Mouse (Mus musculus): ENCODE measurements around the gene Gp1ba. TPM values are rescaled to one million over a fixed set of nuclear protein-coding genes. Genes with fewer than 3 reads are reported as not detected.

Gp1ba gene
- total and polyA plus RNA-seq, 3 experiments: 0.25 to 0.84 TPM; not detected in 1

DNA sequence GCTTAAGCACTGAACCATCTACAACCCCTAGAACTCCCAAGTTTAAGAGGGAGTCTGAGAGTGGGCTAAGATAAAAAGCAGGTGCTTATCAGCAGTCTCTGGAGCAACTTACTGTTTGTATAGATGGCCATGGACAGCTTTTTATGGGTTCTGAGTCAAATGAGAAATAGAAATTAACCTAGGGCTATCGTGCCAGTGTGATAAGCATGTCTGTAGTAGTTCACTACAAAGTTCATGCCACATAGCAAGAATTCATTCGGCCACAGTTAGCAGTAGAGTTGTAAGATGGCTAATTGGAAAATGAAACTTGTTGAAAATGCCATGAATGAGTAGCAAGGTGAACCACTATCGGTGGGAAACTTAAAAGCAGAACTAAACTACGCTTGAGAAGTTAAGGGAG lies 9.6 kb downstream of the Gp1ba start:
- DNase-seq (ENCODE audit: extremely low read depth): peak; percentile 77
- Histone ChIP-seq H3K4me3 (replicated peaks in 1 of 3; ENCODE audit: low read depth in 2 of 3, low read length in 2 of 3, poor library complexity in 1 of 3) (peak overlapping the region; percentile 66 to 89 (median 67)), H3K27me3 (replicated peaks) (no peaks in the 10 kb centered on the region), H3K4me1 (ENCODE audit: control insufficient read depth in 1 of 2, insufficient read depth in 2 of 2) (peaks cover 25 to 56% of the 10 kb centered on the region in 2 experiments), H3K27ac (ENCODE audit: insufficient read depth, low read depth) (0 out of 2 replicates have a peak overlapping the region, but pooled peaks have one; percentile 2), H3K9me3 (replicated peaks; ENCODE audit: low read length) (no peaks in the 10 kb centered on the region), H3K36me3 (replicated peaks in 1 of 2; ENCODE audit: control insufficient read depth in 1 of 2, insufficient read depth in 1 of 2, low read length in 1 of 2) (peaks cover 49 to 73% of the 10 kb centered on the region in 2 experiments), H3K9ac (ENCODE audit: insufficient read depth, low read depth) (peak overlapping the region; percentile 94), H3K79me2 (replicated peaks; ENCODE audit: control insufficient read depth, extremely low read depth, insufficient read depth, poor library complexity, severe bottlenecking) (peaks cover 67% of the 10 kb centered on the region), H3K4me2 (ENCODE audit: insufficient read depth, low read depth, poor library complexity, severe bottlenecking) (peak overlapping the region; percentile 95)
- peak; percentile 46; the same call in 1 of the 2 replicates for TF ChIP-seq MYC (IDR thresholded peaks at IDR 0.05; ENCODE audit: low read depth, low read length)
- peak; percentile 70 for TF ChIP-seq JUND (conservative IDR thresholded peaks at IDR 0.05; ENCODE audit: low read depth, low read length)
- no peak for TF ChIP-seq E2F4 (IDR thresholded peaks at IDR 0.05; ENCODE audit: insufficient replicate concordance, low read depth, low read length)
- TF ChIP-seq KAT2A (IDR thresholded peaks at IDR 0.05; ENCODE audit: insufficient replicate concordance, low read length): no peak
- peak; percentile 18; the same call in 1 of the 2 replicates for TF ChIP-seq POLR2AphosphoS2 (IDR thresholded peaks at IDR 0.05; ENCODE audit: low read depth, low read length)
- TF ChIP-seq NRF1 (IDR thresholded peaks at IDR 0.05; ENCODE audit: low read depth, low read length): no peak
- TF ChIP-seq ZNF384 (IDR thresholded peaks at IDR 0.05; ENCODE audit: low read depth, low read length): no peak; the same call in 1 of the 2 replicates
- peak; percentile 33; the same call in 1 of the 2 replicates for TF ChIP-seq ETS1 (conservative IDR thresholded peaks at IDR 0.05; ENCODE audit: low read depth, low read length)
- TF ChIP-seq IRF4 (IDR thresholded peaks at IDR 0.05; ENCODE audit: low read depth, low read length): peak; percentile 84
- peak; percentile 40 for TF ChIP-seq ZMIZ1 (IDR thresholded peaks at IDR 0.05; ENCODE audit: low read depth, low read length)
- 0 out of 2 replicates have a peak, but pooled peaks have one; percentile 45 for TF ChIP-seq JUN (IDR thresholded peaks at IDR 0.05; ENCODE audit: insufficient read depth, low read depth, low read length)
- peak; percentile 19; the same call in 1 of the 2 replicates for TF ChIP-seq CHD1 (IDR thresholded peaks at IDR 0.05; ENCODE audit: low read depth, low read length)
- no peak for TF ChIP-seq TCF12 (IDR thresholded peaks at IDR 0.05; ENCODE audit: low read depth, low read length)
- no peak for TF ChIP-seq RCOR1 (conservative IDR thresholded peaks at IDR 0.05; ENCODE audit: low read depth, low read length)
- TF ChIP-seq EP300 (IDR thresholded peaks at IDR 0.05; ENCODE audit: low read length): peak; percentile 77
- peak; percentile 49; the same call in 1 of the 2 replicates for TF ChIP-seq CHD2 (IDR thresholded peaks at IDR 0.05; ENCODE audit: low read length)
- no peak for TF ChIP-seq GABPA (IDR thresholded peaks at IDR 0.05; ENCODE audit: insufficient replicate concordance, low read depth, low read length)
- in situ Hi-C loops (cut with MboI; ENCODE audit: low pct_ligation_motif_present, low pct_unique_long_range_greater_than_20kb, low sequenced_read_pairs) (no loop called here), dilution Hi-C loops (cut with MboI; ENCODE audit: extremely low pct_ligation_motif_present, extremely low pct_unique_long_range_greater_than_20kb, low sequenced_read_pairs) (no loop called here)

DNA sequence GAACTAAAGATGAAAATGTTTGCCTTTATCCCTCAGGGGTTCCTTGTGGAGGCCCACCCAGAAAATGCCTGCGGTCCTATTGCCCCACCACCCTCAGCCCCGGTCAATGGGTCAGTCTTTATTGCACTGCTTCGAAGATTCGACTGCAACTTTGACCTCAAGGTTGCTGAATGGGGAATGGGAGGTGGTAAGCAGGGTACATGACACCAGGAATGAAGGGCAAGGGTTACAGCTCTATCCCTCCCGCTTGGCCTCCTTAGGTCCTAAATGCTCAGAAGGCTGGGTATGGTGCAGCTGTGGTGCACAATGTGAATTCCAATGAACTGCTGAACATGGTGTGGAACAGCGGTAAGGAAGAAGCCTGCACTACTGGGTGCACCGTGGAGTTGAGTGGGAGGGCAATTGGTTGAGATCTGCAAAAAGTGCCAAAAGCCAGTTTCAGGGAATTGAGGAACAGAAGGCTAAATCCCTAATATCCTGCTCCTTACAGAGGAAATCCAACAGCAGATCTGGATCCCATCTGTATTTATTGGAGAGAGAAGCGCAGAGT lies 10.3 kb downstream of the Gp1ba start:
- H3K4me1 ChIP-seq (ENCODE audit: control insufficient read depth in 1 of 2, insufficient read depth in 2 of 2): peaks cover 25 to 56% of the 10 kb centered on the region in 2 experiments

More for the DNA sequence above, 10.3 kb downstream of the Gp1ba start:
- peaks cover 48 to 66% of the 10 kb centered on the region in 2 experiments for H3K36me3 ChIP-seq (replicated peaks in 1 of 2; ENCODE audit: control insufficient read depth in 1 of 2, insufficient read depth in 1 of 2, low read length in 1 of 2)
- H3K27me3 ChIP-seq (replicated peaks): no peaks in the 10 kb centered on the region
- peak; percentile 15 for DNase-seq (ENCODE audit: extremely low read depth)
- H3K79me2 ChIP-seq (replicated peaks; ENCODE audit: control insufficient read depth, extremely low read depth, insufficient read depth, poor library complexity, severe bottlenecking): peaks cover 75% of the 10 kb centered on the region
- no peak overlapping the region for H3K4me3 ChIP-seq (replicated peaks in 1 of 3; ENCODE audit: low read depth in 2 of 3, low read length in 2 of 3, poor library complexity in 1 of 3)
- no peak for TF ChIP-seq EP300 (IDR thresholded peaks at IDR 0.05; ENCODE audit: low read length)
- no peak for TF ChIP-seq MYC (IDR thresholded peaks at IDR 0.05; ENCODE audit: low read depth, low read length)
- no peak for TF ChIP-seq USF2 (conservative IDR thresholded peaks at IDR 0.05; ENCODE audit: low read depth, low read length)
- no peak for TF ChIP-seq ZNF384 (IDR thresholded peaks at IDR 0.05; ENCODE audit: low read depth, low read length)
- no peak for TF ChIP-seq BHLHE40 (IDR thresholded peaks at IDR 0.05; ENCODE audit: low read depth, low read length)
- TF ChIP-seq PAX5 (IDR thresholded peaks at IDR 0.05; ENCODE audit: low read length): no peak
- peak; percentile 17 for TF ChIP-seq POLR2AphosphoS2 (IDR thresholded peaks at IDR 0.05; ENCODE audit: low read depth, low read length)
- peak; percentile 47; the same call in 1 of the 2 replicates for TF ChIP-seq POLR2A (IDR thresholded peaks at IDR 0.05; ENCODE audit: low read depth, low read length)
- no peak for TF ChIP-seq RCOR1 (conservative IDR thresholded peaks at IDR 0.05; ENCODE audit: low read depth, low read length)
- no peak for TF ChIP-seq IRF4 (IDR thresholded peaks at IDR 0.05; ENCODE audit: low read depth, low read length)
- no peak for TF ChIP-seq NELFE (IDR thresholded peaks at IDR 0.05; ENCODE audit: low read depth, low read length)
- TF ChIP-seq ZKSCAN1 (IDR thresholded peaks at IDR 0.05; ENCODE audit: borderline replicate concordance, low read depth, low read length): no peak
- dilution Hi-C loops (cut with MboI; ENCODE audit: extremely low pct_ligation_motif_present, extremely low pct_unique_long_range_greater_than_20kb, low sequenced_read_pairs) (no loop called here), in situ Hi-C loops (cut with MboI; ENCODE audit: low pct_ligation_motif_present, low pct_unique_long_range_greater_than_20kb, low sequenced_read_pairs) (no loop called here)
- peak overlapping the region; percentile 3; the same call in 1 of the 2 replicates for H3K27ac ChIP-seq (ENCODE audit: insufficient read depth, low read depth)
- H3K4me2 ChIP-seq (ENCODE audit: insufficient read depth, low read depth, poor library complexity, severe bottlenecking): peak overlapping the region; percentile 95
- no peaks in the 10 kb centered on the region for H3K9me3 ChIP-seq (replicated peaks; ENCODE audit: low read length)
- H3K9ac ChIP-seq (ENCODE audit: insufficient read depth, low read depth): no peak overlapping the region; the same call in 1 of the 2 replicates

Measured in CH12.LX (cell line).